Mouse (Mus musculus): ENCODE measurements around the gene Ubqln4. TPM values are rescaled to one million over a fixed set of nuclear protein-coding genes. Genes with fewer than 3 reads are reported as not detected.

The Ubqln4 gene
- polyA plus RNA-seq, 1 experiment from 2014 or later, result 46.3 TPM

DNA sequence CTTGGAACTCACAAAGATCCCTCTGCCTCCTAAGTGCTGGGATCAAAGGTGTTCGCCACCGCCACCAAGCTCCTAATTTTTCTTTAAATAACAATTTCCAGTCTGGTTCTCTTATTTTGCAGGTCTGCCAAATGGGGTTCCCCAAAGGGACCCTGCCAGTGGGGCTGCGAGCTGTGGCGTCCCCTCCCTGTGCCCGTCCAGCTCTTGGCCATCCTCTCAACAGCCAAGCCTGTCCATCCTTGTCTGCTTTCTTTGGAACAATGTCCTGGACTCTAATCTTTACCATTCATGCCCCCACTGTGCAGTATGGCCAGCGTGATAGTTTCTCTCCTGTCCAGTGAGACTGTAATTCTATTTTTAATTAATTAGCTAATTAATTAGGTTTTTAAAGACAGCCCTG is 32.4 kb upstream of the Ubqln4 start:
- H3K4me3 ChIP-seq (ENCODE audit: low read depth, low read length), result no peak overlapping the region
- no peaks in the 10 kb centered on the region for H3K9me3 ChIP-seq (ENCODE audit: control insufficient read depth, low read length)
- H3K4me2 ChIP-seq (ENCODE audit: low read depth, low read length), result no peak overlapping the region
- ATAC-seq (ENCODE audit: low read depth) (no peak), DNase-seq (ENCODE audit: low spot score) (no peak)
- 87% methylated on average over 6 of the region's 6 CpGs for WGBS
- peaks cover 29% of the 10 kb centered on the region for H3K36me3 ChIP-seq (ENCODE audit: control insufficient read depth, insufficient read depth, low read length)
- H3K4me1 ChIP-seq (ENCODE audit: control insufficient read depth, insufficient read depth, low read length), result no peaks in the 10 kb centered on the region
- H3K9ac ChIP-seq (ENCODE audit: low read depth, low read length), result no peak overlapping the region
- H3K27me3 ChIP-seq (replicated peaks; ENCODE audit: control insufficient read depth, insufficient read depth, low read length), result no peaks in the 10 kb centered on the region
- no peak overlapping the region for H3K27ac ChIP-seq (replicated peaks; ENCODE audit: low read depth, low read length)

DNA sequence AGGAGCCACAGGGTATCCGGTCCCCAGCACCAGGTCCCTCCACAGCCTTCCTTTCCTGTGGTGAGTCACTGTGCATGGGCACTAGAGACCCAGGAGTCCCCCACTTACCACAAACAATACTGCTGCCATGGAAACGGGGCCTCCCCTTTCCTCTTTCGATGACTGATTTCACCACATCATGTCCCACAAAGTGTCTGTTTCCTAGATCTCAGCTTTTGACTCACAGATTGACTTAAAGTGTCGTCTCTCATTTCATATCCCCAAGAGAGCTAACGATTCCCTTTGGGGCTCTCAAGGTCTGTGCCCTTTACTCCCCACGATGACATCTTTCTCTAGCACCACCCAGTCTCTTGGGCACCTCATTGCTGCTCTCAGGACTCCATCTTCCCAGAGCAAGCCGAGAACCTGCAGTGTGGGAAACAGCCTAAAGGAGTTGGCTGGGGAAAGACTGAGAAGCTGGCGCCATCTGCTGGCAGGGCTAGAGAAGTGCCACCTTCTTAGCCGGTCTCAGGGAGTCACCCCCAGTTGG is 31.7 kb upstream of the Ubqln4 start:
- DNase-seq (ENCODE audit: low spot score) (peak; percentile 74), ATAC-seq (ENCODE audit: low read depth) (peak; percentile 41)
- H3K4me2 ChIP-seq (ENCODE audit: low read depth, low read length), result no peak overlapping the region
- peaks cover 4% of the 10 kb centered on the region for H3K4me1 ChIP-seq (ENCODE audit: control insufficient read depth, insufficient read depth, low read length)
- peaks cover 29% of the 10 kb centered on the region for H3K36me3 ChIP-seq (ENCODE audit: control insufficient read depth, insufficient read depth, low read length)
- H3K27me3 ChIP-seq (replicated peaks; ENCODE audit: control insufficient read depth, insufficient read depth, low read length), result no peaks in the 10 kb centered on the region
- H3K27ac ChIP-seq (replicated peaks; ENCODE audit: low read depth, low read length), result no peak overlapping the region
- no peak overlapping the region for H3K9ac ChIP-seq (ENCODE audit: low read depth, low read length)
- WGBS, result 29% methylated on average over 9 of the region's 9 CpGs
- no peaks in the 10 kb centered on the region for H3K9me3 ChIP-seq (ENCODE audit: control insufficient read depth, low read length)
- H3K4me3 ChIP-seq (ENCODE audit: low read depth, low read length), result no peak overlapping the region

DNA sequence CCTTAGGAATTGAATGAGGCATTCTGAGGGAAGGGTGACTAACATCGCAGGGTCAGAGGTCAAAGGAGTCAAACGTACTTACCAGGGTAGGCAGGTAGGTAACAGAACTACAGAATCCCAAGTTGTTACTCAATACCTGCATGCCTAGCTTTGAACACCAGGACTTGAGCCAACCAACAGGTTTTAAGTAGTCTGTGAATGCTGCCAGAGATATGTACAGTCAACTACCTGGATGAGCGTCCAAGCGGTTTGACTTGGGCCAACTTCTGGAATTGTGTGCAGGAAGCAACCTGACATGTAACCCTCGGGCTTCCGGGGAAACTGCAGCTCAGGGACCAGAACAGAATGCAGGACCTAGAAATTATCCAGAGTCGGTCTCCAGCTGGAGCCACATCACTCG is 30.5 kb upstream of the Ubqln4 start:
- H3K36me3 ChIP-seq (ENCODE audit: control insufficient read depth, insufficient read depth, low read length), result peaks cover 29% of the 10 kb centered on the region
- no peaks in the 10 kb centered on the region for H3K9me3 ChIP-seq (ENCODE audit: control insufficient read depth, low read length)
- peaks cover 10% of the 10 kb centered on the region for H3K4me1 ChIP-seq (ENCODE audit: control insufficient read depth, insufficient read depth, low read length)
- DNase-seq (ENCODE audit: low spot score) (no peak), ATAC-seq (ENCODE audit: low read depth) (no peak)
- no peak overlapping the region for H3K27ac ChIP-seq (replicated peaks; ENCODE audit: low read depth, low read length)
- no peak overlapping the region for H3K4me3 ChIP-seq (ENCODE audit: low read depth, low read length)
- 82% methylated on average over 8 of the region's 8 CpGs for WGBS
- H3K9ac ChIP-seq (ENCODE audit: low read depth, low read length), result no peak overlapping the region
- H3K4me2 ChIP-seq (ENCODE audit: low read depth, low read length), result no peak overlapping the region
- no peaks in the 10 kb centered on the region for H3K27me3 ChIP-seq (replicated peaks; ENCODE audit: control insufficient read depth, insufficient read depth, low read length)

DNA sequence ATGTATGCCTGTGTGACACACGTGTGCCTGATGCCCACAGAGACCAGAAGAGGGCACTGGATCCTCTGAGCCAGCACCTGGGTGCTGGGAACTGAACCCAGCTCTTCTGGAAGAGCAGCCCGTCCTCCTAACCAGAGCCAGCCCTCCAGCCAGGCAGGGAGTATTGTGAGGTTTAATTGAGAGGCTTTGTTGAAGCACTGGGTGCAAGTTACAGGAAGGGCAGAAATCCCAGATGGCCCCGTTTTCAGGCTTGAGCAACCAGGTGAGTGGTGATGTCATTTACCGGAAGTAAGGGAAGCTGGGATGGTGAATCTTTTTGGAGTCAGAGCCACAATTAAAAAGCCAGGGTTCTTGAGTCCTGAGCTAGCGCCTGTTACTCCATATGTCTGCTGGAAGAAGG is 28.5 kb upstream of the Ubqln4 start:
- DNase-seq (ENCODE audit: low spot score) (no peak), ATAC-seq (ENCODE audit: low read depth) (no peak)
- Histone ChIP-seq H3K27me3 (replicated peaks; ENCODE audit: control insufficient read depth, insufficient read depth, low read length) (no peaks in the 10 kb centered on the region), H3K9me3 (ENCODE audit: control insufficient read depth, low read length) (no peaks in the 10 kb centered on the region), H3K27ac (replicated peaks; ENCODE audit: low read depth, low read length) (no peak overlapping the region), H3K4me2 (ENCODE audit: low read depth, low read length) (no peak overlapping the region; the same call in 1 of the 2 replicates), H3K4me3 (ENCODE audit: low read depth, low read length) (no peak overlapping the region), H3K4me1 (ENCODE audit: control insufficient read depth, insufficient read depth, low read length) (peaks cover 17% of the 10 kb centered on the region), H3K9ac (ENCODE audit: low read depth, low read length) (no peak overlapping the region), H3K36me3 (ENCODE audit: control insufficient read depth, insufficient read depth, low read length) (peaks cover 29% of the 10 kb centered on the region)
- 76% methylated on average over 5 of the region's 5 CpGs for WGBS

DNA sequence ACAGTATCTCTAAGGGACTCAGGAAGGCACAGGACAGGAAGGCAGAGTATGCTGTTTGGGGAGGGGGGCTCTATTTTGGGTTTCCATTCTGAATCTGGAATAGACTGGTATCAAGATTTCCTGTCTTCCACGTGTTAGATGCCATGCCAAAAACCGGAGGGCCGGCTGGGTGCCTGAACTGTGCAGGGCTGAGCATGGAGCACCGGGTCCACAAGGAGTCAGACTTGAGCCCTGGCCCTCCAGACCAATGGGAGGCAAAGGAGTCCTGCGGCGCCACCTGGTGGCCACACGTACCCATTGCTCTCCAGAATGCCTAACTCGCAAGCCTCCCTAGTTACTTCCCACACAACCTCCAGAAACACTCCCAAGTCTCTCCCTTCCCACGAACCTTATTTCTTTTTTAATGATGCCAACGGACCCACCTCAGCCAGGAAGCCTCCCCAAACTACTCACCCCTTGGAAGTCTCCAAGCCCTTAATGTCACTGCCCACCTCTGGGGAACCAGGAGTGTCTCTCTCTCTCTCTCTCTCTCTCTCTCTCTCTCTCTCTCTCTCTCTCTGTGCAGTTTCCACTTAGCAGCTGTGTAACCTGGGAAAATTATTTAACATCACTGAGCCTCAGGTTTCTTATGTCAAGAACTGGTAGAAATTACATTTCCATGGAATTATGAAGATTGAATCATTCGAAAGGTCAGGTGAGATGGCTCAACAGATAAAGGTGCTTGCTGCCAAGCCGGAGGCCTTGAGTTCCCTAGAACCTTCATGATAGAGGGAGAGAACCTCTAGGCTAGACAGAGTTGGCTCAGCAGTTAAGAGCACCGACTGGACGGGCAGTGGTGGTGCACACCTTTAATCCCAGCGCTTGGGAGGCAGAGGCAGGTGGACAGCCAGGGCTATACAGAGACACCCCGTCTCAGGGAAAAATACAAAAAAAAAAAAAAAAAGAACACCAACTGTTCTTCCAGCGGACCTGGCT is 27.1 kb upstream of the Ubqln4 start:
- no peaks in the 10 kb centered on the region for H3K27me3 ChIP-seq (replicated peaks; ENCODE audit: control insufficient read depth, insufficient read depth, low read length)
- peak; percentile 70 for ATAC-seq (ENCODE audit: low read depth)
- WGBS, result 31% methylated on average over 17 of the region's 17 CpGs
- H3K4me2 ChIP-seq (ENCODE audit: low read depth, low read length), result peak overlapping the region; percentile 13; the same call in 1 of the 2 replicates
- no peaks in the 10 kb centered on the region for H3K9me3 ChIP-seq (ENCODE audit: control insufficient read depth, low read length)
- H3K4me3 ChIP-seq (ENCODE audit: low read depth, low read length), result no peak overlapping the region
- peak overlapping the region; percentile 56; the same call in 1 of the 2 replicates for H3K27ac ChIP-seq (replicated peaks; ENCODE audit: low read depth, low read length)
- 0 out of 2 replicates have a peak overlapping the region, but pooled peaks have one; percentile 0 for H3K9ac ChIP-seq (ENCODE audit: low read depth, low read length)
- peaks cover 29% of the 10 kb centered on the region for H3K36me3 ChIP-seq (ENCODE audit: control insufficient read depth, insufficient read depth, low read length)
- peak; percentile 94 for DNase-seq (ENCODE audit: low spot score)
- peaks cover 19% of the 10 kb centered on the region for H3K4me1 ChIP-seq (ENCODE audit: control insufficient read depth, insufficient read depth, low read length)

DNA sequence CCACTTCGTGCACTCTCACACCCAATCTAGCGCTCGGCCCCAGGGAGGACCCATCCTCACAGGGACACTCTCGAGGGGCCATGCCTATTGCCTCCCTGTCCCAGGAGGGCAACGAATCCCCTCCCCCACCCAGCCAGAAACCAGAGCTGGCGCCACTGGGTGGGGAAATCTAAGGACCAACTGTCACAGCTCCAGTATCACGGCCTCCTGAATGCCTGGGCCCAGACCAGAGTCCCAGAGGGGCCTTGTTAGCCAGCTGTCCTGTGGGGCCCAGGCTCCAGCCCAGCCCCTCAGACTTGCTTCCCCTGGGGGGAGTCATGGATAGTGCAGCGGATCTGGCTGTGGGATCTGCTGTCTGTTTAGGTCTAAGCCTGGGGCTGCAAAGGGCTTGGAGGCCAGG is 26.0 kb upstream of the Ubqln4 start:
- peak; percentile 78 for DNase-seq (ENCODE audit: low spot score)
- Histone ChIP-seq H3K4me1 (ENCODE audit: control insufficient read depth, insufficient read depth, low read length) (peaks cover 19% of the 10 kb centered on the region), H3K27me3 (replicated peaks; ENCODE audit: control insufficient read depth, insufficient read depth, low read length) (no peaks in the 10 kb centered on the region), H3K36me3 (ENCODE audit: control insufficient read depth, insufficient read depth, low read length) (peaks cover 28% of the 10 kb centered on the region), H3K4me3 (ENCODE audit: low read depth, low read length) (peak overlapping the region; percentile 4; the same call in 1 of the 2 replicates), H3K27ac (replicated peaks; ENCODE audit: low read depth, low read length) (peak overlapping the region; percentile 56), H3K9ac (ENCODE audit: low read depth, low read length) (peak overlapping the region; percentile 49), H3K9me3 (ENCODE audit: control insufficient read depth, low read length) (no peaks in the 10 kb centered on the region), H3K4me2 (ENCODE audit: low read depth, low read length) (peak overlapping the region; percentile 29)
- WGBS, result 23% methylated on average over 8 of the region's 8 CpGs
- ATAC-seq (ENCODE audit: low read depth), result peak; percentile 7; the same call in 1 of the 2 replicates

DNA sequence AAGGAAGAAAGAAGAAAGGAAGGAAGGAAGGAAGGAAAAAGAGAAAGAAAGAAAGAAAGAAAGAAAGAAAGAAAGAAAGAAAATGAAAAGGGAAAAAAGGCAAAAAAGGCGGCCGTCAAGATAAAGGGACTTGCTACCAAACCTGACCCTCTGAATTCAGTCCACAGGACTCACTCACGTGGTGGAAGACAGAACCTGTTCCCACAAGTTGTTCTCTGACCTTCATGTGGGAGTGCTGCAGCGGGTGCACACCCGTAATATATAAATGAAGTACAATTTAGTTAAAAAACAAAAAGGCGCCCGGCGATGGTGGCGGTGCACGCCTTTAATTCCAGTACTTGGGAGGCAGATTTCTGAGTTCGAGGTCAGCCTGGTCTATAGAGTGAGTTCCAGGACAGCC is 24.9 kb upstream of the Ubqln4 start:
- ATAC-seq (ENCODE audit: low read depth) (no peak), DNase-seq (ENCODE audit: low spot score) (no peak)
- Histone ChIP-seq H3K4me2 (ENCODE audit: low read depth, low read length) (peak overlapping the region; percentile 74), H3K4me3 (ENCODE audit: low read depth, low read length) (no peak overlapping the region), H3K9ac (ENCODE audit: low read depth, low read length) (no peak overlapping the region), H3K4me1 (ENCODE audit: control insufficient read depth, insufficient read depth, low read length) (peaks cover 19% of the 10 kb centered on the region), H3K9me3 (ENCODE audit: control insufficient read depth, low read length) (no peaks in the 10 kb centered on the region), H3K36me3 (ENCODE audit: control insufficient read depth, insufficient read depth, low read length) (peaks cover 17% of the 10 kb centered on the region), H3K27me3 (replicated peaks; ENCODE audit: control insufficient read depth, insufficient read depth, low read length) (no peaks in the 10 kb centered on the region), H3K27ac (replicated peaks; ENCODE audit: low read depth, low read length) (no peak overlapping the region)
- WGBS, result 76% methylated on average over 11 of the region's 11 CpGs

DNA sequence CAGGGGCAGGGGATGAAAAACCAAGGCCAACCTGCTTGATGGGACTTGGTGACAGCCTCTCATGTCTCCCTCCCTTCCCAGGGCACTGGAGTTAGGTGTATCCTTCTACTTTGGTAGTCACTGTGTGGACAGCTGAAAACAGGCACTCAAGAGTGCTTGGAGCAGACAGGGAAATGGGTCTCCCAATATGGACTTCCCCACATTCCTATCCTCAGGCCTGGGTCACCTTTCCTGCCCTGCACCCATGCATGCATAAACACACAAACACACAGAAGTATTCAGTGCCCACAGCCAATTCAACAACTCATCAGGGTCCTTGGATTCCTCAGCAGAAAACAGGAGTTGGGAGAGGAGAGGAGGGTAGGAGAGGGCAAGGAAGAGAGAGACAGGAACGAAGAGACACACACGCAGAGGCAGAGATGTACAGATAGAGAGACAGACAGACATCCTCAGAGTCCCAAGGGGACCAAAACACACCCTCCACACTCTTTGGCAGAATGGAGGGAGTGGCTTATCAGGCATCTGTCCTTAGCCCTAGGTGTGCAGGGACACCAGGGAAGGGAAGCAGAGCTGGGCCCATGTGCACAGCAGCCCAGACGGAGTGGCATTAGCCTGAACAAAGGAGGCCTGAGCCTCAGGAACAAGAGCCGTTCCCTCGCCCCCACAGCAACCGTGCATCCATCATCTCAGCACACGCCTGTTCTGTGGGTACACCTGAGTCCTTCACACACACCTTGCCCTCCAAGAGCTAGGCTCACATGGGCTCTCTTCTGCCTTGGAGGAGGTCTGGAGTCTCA is 24.2 kb upstream of the Ubqln4 start:
- Histone ChIP-seq H3K27me3 (replicated peaks; ENCODE audit: control insufficient read depth, insufficient read depth, low read length) (no peaks in the 10 kb centered on the region), H3K36me3 (ENCODE audit: control insufficient read depth, insufficient read depth, low read length) (peaks cover 12% of the 10 kb centered on the region), H3K4me2 (ENCODE audit: low read depth, low read length) (peak overlapping the region; percentile 74), H3K4me3 (ENCODE audit: low read depth, low read length) (peak overlapping the region; percentile 78), H3K27ac (replicated peaks; ENCODE audit: low read depth, low read length) (peak overlapping the region; percentile 98), H3K4me1 (ENCODE audit: control insufficient read depth, insufficient read depth, low read length) (peaks cover 23% of the 10 kb centered on the region), H3K9ac (ENCODE audit: low read depth, low read length) (peak overlapping the region; percentile 98), H3K9me3 (ENCODE audit: control insufficient read depth, low read length) (no peaks in the 10 kb centered on the region)
- ATAC-seq (ENCODE audit: low read depth), result no peak
- WGBS, result 24% methylated on average over 7 of the region's 7 CpGs
- DNase-seq (ENCODE audit: low spot score), result no peak
